Mouse (Mus musculus): ENCODE data around the gene Vmn1r55. TPM values are rescaled to one million over a fixed set of nuclear protein-coding genes. Genes with fewer than 3 reads are reported as not detected.

Vmn1r55 gene
- total and polyA plus RNA-seq, 3 experiments, result not detected

DNA sequence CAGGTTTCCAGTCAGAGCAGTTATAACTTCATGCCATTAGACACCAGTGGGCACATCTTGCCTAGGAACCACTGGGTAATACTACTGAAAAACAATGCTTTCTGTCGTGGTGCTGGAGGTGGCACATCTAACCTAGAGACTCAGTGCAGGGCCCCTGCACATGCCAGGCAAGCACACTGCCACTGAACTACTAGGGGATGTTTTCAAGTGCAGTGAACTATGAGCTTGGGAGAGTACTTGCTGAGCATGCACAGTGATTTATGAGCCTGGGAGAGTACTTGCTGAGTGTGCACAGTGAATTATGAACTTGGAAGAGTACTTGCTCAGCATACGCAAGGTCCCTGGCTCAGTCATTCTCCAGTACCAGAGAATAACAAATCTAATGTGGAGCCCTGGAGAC lies 46.9 kb downstream of the Vmn1r55 start:
- no peak for DNase-seq (ENCODE audit: low read depth, low spot score)
- Histone ChIP-seq H3K27me3 (ENCODE audit: control insufficient read depth in 1 of 2, insufficient read depth in 2 of 2, low read length in 2 of 2) (no peaks in the 10 kb centered on the region), H3K27ac (ENCODE audit: control insufficient read depth, low read depth, low read length) (no peak overlapping the region), H3K9ac (ENCODE audit: control insufficient read depth, low read depth, low read length, poor library complexity, severe bottlenecking) (no peak overlapping the region), H3K4me1 (ENCODE audit: control insufficient read depth in 1 of 2, insufficient read depth in 2 of 2, low read length in 2 of 2) (peaks cover 0 to 5% of the 10 kb centered on the region in 2 experiments; a peak in 1 of 4 replicates), H3K4me3 (ENCODE audit: control insufficient read depth in 1 of 2, insufficient read depth in 1 of 2, low read depth in 2 of 2, low read length in 2 of 2) (no peak overlapping the region), H3K36me3 (ENCODE audit: control insufficient read depth in 1 of 2, insufficient read depth in 2 of 2, low read length in 2 of 2) (peaks cover 0 to 5% of the 10 kb centered on the region in 2 experiments; a peak in 1 of 4 replicates), H3K79me2 (ENCODE audit: control insufficient read depth, insufficient read depth, low read length, poor library complexity) (no peaks in the 10 kb centered on the region), H3K9me3 (replicated peaks; ENCODE audit: insufficient read depth, low read length) (no peaks in the 10 kb centered on the region)
- TF ChIP-seq NRF1 (IDR thresholded peaks at IDR 0.05; ENCODE audit: insufficient read depth, low read depth, low read length, poor library complexity, severe bottlenecking), result no peak
- no peak for TF ChIP-seq RAD21 (IDR thresholded peaks at IDR 0.05; ENCODE audit: low read depth, low read length)
- no peak for TF ChIP-seq ZC3H11A (IDR thresholded peaks at IDR 0.05; ENCODE audit: low read depth, low read length)
- TF ChIP-seq RCOR1 (IDR thresholded peaks at IDR 0.05; ENCODE audit: low read depth, low read length), result no peak
- no peak for TF ChIP-seq E2F4 (IDR thresholded peaks at IDR 0.05; ENCODE audit: borderline replicate concordance, low read depth, low read length)
- TF ChIP-seq MYC (IDR thresholded peaks at IDR 0.05; ENCODE audit: low read depth, low read length), result no peak
- TF ChIP-seq CHD2 (IDR thresholded peaks at IDR 0.05; ENCODE audit: low read length), result no peak
- TF ChIP-seq CTCF (IDR thresholded peaks at IDR 0.05 in 2 of 3, conservative IDR thresholded peaks at IDR 0.05 in 1 of 3; ENCODE audit: control insufficient read depth in 1 of 3, insufficient read depth in 1 of 3, low read depth in 2 of 3, low read length in 3 of 3, poor library complexity in 1 of 3, severe bottlenecking in 1 of 3), result no peak
- TF ChIP-seq SIN3A (IDR thresholded peaks at IDR 0.05; ENCODE audit: low read length), result no peak
- no peak for TF ChIP-seq ZNF384 (IDR thresholded peaks at IDR 0.05; ENCODE audit: low read depth, low read length)
- no peak for TF ChIP-seq TAL1 (IDR thresholded peaks at IDR 0.05; ENCODE audit: low read length)
- TF ChIP-seq ETS1 (IDR thresholded peaks at IDR 0.05; ENCODE audit: low read depth, low read length), result no peak
- no peak for TF ChIP-seq UBTF (IDR thresholded peaks at IDR 0.05; ENCODE audit: borderline replicate concordance, insufficient read depth, low read depth, low read length)
- no peak for TF ChIP-seq GATA1 (IDR thresholded peaks at IDR 0.05; ENCODE audit: low read depth, low read length)
- TF ChIP-seq POLR2AphosphoS2 (IDR thresholded peaks at IDR 0.05; ENCODE audit: low read length), result no peak
- no peak for TF ChIP-seq ELF1 (IDR thresholded peaks at IDR 0.05; ENCODE audit: low read depth, low read length)
- TF ChIP-seq POLR2A (IDR thresholded peaks at IDR 0.05; ENCODE audit: control insufficient read depth in 1 of 2, insufficient read depth in 1 of 2, low read depth in 1 of 2, low read length in 2 of 2, poor library complexity in 1 of 2), result no peak
- TF ChIP-seq JUND (IDR thresholded peaks at IDR 0.05; ENCODE audit: low read depth, low read length), result no peak
- no peak for TF ChIP-seq USF1 (IDR thresholded peaks at IDR 0.05; ENCODE audit: low read depth, low read length)
- TF ChIP-seq BHLHE40 (IDR thresholded peaks at IDR 0.05; ENCODE audit: borderline replicate concordance, low read depth, low read length), result no peak

GRCm38 (mm10) chr7:5101066-5101663 lies 48.3 kb downstream of the Vmn1r55 start:
- Histone ChIP-seq H3K4me1 (ENCODE audit: control insufficient read depth in 1 of 2, insufficient read depth in 2 of 2, low read length in 2 of 2) (peaks cover 0 to 5% of the 10 kb centered on the region in 2 experiments; a peak in 1 of 4 replicates), H3K27me3 (ENCODE audit: control insufficient read depth in 1 of 2, insufficient read depth in 2 of 2, low read length in 2 of 2) (no peaks in the 10 kb centered on the region), H3K79me2 (ENCODE audit: control insufficient read depth, insufficient read depth, low read length, poor library complexity) (no peaks in the 10 kb centered on the region), H3K4me3 (ENCODE audit: control insufficient read depth in 1 of 2, insufficient read depth in 1 of 2, low read depth in 2 of 2, low read length in 2 of 2) (no peak overlapping the region), H3K27ac (ENCODE audit: control insufficient read depth, low read depth, low read length) (no peak overlapping the region), H3K9ac (ENCODE audit: control insufficient read depth, low read depth, low read length, poor library complexity, severe bottlenecking) (no peak overlapping the region), H3K36me3 (ENCODE audit: control insufficient read depth in 1 of 2, insufficient read depth in 2 of 2, low read length in 2 of 2) (peaks cover 0 to 5% of the 10 kb centered on the region in 2 experiments; a peak in 1 of 4 replicates), H3K9me3 (replicated peaks; ENCODE audit: insufficient read depth, low read length) (no peaks in the 10 kb centered on the region)
- peak; percentile 91 for DNase-seq (ENCODE audit: low read depth, low spot score)
- TF ChIP-seq CTCF (IDR thresholded peaks at IDR 0.05 in 2 of 3, conservative IDR thresholded peaks at IDR 0.05 in 1 of 3; ENCODE audit: control insufficient read depth in 1 of 3, insufficient read depth in 1 of 3, low read depth in 2 of 3, low read length in 3 of 3, poor library complexity in 1 of 3, severe bottlenecking in 1 of 3), result no peak
- no peak for TF ChIP-seq UBTF (IDR thresholded peaks at IDR 0.05; ENCODE audit: borderline replicate concordance, insufficient read depth, low read depth, low read length)
- TF ChIP-seq NELFE (IDR thresholded peaks at IDR 0.05; ENCODE audit: low read depth, low read length), result no peak
- TF ChIP-seq CHD1 (IDR thresholded peaks at IDR 0.05; ENCODE audit: low read depth, low read length), result no peak
- no peak for TF ChIP-seq ZC3H11A (IDR thresholded peaks at IDR 0.05; ENCODE audit: low read depth, low read length)
- TF ChIP-seq TCF12 (IDR thresholded peaks at IDR 0.05; ENCODE audit: low read depth, low read length), result peak; percentile 74
- TF ChIP-seq POLR2A (IDR thresholded peaks at IDR 0.05; ENCODE audit: control insufficient read depth in 1 of 2, insufficient read depth in 1 of 2, low read depth in 1 of 2, low read length in 2 of 2, poor library complexity in 1 of 2), result no peak
- no peak for TF ChIP-seq GABPA (IDR thresholded peaks at IDR 0.05; ENCODE audit: low read depth, low read length)
- TF ChIP-seq MEF2A (IDR thresholded peaks at IDR 0.05; ENCODE audit: extremely low read depth, insufficient replicate concordance, low read depth, low read length, poor library complexity, severe bottlenecking), result no peak
- no peak for TF ChIP-seq ZKSCAN1 (IDR thresholded peaks at IDR 0.05; ENCODE audit: low read depth, low read length)
- peak; percentile 67 for TF ChIP-seq BHLHE40 (IDR thresholded peaks at IDR 0.05; ENCODE audit: borderline replicate concordance, low read depth, low read length)
- TF ChIP-seq ZNF384 (IDR thresholded peaks at IDR 0.05; ENCODE audit: low read depth, low read length), result no peak
- peak; percentile 19; the same call in 1 of the 2 replicates for TF ChIP-seq TAL1 (IDR thresholded peaks at IDR 0.05; ENCODE audit: low read length)
- no peak for TF ChIP-seq KAT2A (conservative IDR thresholded peaks at IDR 0.05; ENCODE audit: low read depth, low read length)
- no peak for TF ChIP-seq USF1 (IDR thresholded peaks at IDR 0.05; ENCODE audit: low read depth, low read length)
- TF ChIP-seq SMC3 (IDR thresholded peaks at IDR 0.05; ENCODE audit: low read depth, low read length), result no peak
- no peak for TF ChIP-seq E2F4 (IDR thresholded peaks at IDR 0.05; ENCODE audit: borderline replicate concordance, low read depth, low read length)
- no peak for TF ChIP-seq RAD21 (IDR thresholded peaks at IDR 0.05; ENCODE audit: low read depth, low read length)
